Mouse (Mus musculus) retina, postnatal 7 days (tissue): ENCODE measurements at regions not wholly inside any gene's neighbourhood (a gene's known extent, or its start where the extent isn't known, plus 50 kb on each side); places are given as distances from the start of the nearest gene placed in this dataset.

Source experiments
- DNase-seq: peaks from one replicate; pipeline ENCODE4 v3.0.0-alpha.2; 2012; ENCODE audit warnings: low read depth, low spot score

DNA sequence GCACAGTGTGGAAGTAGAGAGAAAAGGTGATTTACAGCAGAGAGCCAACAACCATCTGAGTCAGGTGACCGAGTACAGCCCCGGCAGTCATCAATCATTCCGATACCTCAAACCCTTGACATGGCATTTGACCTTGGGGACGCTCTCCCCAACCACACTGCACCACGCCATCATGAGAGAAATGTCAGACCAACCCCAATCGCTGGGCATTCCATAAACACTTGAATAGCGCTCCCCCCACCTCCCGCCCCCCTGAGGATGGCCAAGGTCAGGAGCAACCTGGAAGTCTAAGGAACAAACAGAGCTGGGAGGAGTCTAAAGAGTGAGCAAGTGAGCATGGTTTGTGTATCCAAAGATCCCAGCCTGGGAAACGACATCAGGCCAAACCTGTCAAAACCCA is 198.2 kb upstream of the Srrm4 start:
- DNase-seq, result no peak

DNA sequence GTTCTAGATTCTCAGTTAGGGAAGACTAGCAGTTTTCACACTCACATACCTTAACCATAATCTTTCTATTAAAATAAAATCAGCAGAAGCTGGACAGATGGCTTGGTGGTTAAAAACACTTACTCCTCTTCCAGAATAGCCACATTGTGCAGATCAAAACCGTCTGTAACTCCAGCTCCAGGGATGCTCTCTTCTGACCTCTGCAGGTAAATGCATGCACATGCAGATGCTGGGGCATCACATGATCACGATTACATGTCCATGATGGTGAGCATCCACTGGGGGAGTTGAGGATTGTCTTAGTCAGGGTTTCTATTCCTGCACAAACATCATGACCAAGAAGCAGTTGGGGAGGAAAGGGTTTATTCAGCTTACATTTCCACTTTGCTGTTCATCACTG is 184.8 kb upstream of the Srrm4 start:
- no peak for DNase-seq

DNA sequence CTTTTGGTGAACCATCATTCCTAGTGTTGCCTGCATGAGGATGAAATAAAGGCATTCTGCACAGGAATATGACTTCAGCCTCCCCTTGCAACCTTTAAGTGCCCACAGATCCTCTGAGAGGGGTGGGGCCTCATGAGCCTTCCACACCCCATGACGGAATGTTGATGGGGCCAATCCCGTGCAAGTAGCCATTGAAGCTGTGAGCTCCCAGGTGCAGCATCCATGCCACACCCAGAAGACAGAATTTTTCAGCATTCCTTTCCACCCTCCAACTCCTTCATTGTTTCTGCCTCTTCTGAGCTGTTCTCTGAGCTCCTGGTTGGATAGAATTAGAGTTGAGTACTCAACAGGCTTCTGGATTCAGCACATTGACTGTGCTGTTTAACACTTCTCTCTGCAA is 174.6 kb upstream of the Srrm4 start:
- no peak for DNase-seq

DNA sequence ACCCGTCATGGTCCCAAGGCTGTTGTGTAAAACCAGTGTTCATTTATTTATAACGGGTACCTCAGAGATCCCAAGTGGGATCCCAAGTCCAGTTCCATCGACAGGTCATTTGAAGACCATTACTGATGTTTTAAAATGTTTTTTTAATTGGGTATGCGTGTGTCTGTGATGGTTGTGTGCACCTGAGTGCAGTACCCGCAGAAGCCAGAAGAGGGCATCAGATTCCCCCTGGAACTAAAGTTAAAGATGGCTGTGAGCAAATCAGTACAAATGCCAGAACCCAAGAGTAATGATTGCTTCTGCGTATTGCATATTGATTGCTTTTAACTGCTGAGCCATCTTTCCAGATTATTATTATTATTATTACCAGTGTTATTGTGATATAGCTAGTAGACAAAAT is 169.7 kb upstream of the Srrm4 start:
- DNase-seq, result no peak

DNA sequence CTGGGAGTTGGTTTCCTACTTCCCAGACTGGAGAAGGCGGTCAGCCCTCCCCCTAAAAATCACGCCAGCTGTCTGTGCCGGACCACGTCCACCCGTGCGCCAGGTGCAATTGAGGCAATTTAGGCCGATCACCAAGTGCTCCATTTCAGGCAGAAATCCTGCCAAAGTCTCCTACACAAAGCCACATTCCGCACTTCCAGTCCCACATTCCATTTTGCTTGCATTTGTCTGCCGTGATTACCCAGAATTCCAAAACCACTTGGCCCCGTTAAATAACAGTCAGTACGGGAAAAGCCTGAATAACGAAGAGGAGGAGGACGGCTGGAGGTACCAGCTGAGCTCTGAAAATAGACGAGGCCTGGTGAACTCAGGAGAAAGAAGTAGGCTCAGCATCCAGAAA is 167.1 kb upstream of the Srrm4 start:
- DNase-seq, result no peak

DNA sequence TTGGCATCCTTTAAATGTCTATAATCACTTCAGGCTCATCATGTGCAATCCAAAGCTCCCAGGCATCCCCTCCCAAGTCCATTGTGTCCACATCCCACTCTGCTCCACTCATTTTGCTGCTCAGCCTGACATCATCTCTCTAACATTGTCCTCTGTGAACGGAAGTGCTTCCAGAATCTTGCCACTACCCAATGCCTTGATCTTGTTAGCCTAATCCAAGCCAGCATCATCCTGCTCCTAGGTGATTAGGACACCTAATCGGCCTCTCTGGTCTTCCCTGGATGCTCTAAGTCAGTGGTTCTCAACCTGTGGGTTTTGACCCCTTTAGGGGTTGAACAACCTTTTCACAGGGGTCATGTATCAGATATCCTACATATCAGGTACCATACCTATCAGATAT is 161.3 kb upstream of the Srrm4 start:
- DNase-seq, result no peak

DNA sequence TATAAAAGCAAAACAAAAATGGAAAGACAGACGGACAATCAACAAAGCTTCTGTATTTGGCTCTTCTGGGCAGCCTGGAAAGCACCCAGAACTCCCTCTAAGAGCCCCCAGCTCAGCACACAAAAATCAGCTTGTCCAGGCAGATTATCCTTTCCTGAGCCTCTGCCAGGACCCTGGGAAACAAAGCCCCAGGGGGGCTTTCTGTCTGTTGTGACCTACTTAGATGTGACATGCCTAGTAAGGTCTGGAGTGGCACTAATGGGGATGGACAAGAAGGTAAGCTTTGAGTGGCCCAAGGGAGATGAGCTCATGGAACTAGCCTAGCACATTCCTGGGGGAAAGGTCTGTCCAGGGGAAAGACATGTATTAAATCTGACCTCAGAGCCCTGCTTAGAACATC is 160.5 kb upstream of the Srrm4 start:
- DNase-seq, result peak; percentile 86

DNA sequence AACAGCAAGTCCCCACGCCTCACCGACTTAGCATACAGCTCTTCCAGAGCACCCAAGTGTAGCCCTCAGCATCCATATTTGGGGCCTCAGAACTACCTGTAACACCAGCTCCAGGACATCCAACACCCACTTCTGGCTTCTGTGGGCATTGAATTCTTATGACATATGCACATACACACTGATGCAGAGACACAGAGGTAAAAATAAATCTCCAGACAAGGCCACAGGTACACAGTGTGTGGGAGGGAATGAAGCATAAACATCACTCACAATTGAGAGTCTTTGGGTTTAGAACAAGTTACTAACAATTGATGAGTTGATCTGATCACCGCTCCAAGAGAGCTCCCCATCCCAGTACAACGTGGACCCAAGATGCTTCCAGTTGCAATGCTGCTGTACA is 154.2 kb upstream of the Srrm4 start:
- DNase-seq, result no peak

DNA sequence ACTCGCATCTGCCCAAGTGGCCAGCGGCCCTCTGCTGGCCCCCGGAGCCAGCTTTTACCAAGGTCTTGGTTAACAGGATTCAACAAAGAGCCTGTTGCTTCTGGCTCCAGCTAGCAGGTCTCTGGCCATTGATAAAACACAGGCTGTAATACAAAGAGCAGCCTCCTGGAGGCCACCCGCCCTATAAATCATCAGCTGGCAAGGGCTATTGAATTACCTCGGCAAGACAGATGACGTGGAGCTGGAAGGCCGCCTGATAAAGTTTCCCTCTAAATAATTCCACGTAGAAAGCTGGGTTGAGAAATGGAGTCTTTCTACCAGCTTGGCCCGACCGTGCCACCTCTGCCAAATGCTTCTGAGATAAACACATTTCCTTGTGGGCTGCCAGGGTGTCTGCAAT is 152.8 kb upstream of the Srrm4 start:
- no peak for DNase-seq

DNA sequence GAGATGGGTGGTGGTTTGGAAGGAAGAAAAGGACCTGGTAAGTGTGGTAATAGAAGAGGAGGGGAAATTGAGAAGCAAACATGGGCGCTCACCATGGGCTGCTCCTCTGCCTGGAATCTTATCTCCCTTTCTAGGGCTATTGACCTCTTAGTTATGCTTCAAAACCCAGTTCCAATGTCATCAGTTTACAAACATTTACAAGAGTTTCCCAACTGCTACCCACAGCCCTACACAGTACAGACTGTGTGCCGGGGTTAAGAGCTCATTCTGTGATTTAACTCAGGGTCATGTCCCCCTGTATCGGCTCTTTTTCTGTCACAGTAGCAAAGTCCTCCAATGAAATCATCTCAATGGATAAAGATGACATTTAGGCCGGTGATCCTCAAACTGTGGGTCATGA is 144.0 kb upstream of the Srrm4 start:
- no peak for DNase-seq

DNA sequence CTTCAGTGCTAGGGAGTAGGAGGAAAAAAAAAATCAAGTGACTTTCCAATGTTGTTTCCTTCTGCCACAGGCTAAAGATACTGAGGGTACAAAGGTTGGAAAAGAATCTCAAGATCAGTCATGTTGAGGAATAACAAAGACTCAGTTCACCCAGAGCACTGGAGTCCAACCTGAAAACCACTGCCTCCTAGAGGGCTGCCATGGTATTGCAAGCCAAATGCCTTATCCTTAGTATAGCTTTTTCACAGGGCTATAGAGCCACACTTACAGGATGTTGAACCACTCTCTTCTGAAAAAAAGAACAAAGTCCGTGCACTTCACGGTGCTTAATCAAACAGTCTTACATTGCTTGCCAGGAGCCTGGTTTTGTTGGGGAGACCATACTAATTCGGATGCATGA is 139.9 kb upstream of the Srrm4 start:
- DNase-seq, result no peak

DNA sequence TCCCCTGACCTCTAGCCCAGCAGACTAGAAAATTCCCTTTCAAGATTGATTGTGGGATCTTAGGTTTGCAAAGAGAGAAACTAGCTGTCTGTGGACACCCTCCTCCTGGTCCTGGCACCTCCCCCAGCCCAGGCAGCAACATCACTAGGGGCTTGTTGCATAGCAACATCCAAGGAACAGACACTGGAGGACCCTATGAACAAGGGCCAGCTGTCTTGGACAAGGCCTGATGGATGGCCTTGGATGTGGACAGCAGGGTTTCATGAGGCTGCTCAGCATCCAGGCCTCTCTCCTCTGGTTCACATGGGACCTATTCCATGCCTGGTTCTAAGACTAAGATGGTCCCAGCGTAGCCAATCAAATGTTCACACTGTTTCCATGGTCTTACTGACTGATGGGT is 127.6 kb upstream of the Srrm4 start:
- DNase-seq, result no peak

DNA sequence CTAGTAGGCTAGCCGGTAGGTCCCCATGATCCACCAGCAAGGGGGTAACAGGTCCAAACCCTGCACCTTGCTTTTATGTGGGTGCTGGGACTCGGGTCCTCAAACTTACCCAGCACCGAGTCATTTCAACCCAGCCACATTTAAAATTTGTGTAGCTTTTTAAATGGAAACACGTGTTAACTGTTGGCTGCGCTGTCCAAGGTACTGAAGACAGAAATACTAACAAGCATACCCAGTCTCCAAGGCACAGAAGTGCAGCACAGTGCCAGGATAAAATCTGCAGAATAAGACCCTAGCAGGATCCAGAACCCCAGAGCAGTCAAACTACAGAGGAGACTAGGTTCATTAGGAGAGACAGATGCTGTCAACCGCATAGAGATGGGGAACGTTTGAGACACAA is 122.6 kb upstream of the Srrm4 start:
- no peak for DNase-seq

DNA sequence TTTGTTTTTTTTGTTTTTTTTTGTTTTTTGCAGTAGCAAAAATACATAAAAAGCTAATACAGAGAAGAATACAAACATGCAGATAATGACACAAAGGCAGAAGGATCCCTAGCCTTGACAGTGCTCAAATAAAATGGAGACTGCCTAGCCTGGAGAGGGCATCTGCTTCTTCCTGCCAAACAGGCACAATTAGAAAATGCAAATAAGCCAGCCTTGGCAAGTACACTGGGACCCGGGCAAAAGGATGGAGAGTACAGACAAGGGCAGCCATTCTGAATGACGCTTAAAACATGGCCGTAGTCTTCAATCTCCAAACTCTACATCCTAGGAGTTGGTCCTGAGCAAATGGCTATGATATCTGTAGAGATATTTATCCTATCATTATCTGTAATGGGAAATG is 120.4 kb upstream of the Srrm4 start:
- DNase-seq, result no peak

DNA sequence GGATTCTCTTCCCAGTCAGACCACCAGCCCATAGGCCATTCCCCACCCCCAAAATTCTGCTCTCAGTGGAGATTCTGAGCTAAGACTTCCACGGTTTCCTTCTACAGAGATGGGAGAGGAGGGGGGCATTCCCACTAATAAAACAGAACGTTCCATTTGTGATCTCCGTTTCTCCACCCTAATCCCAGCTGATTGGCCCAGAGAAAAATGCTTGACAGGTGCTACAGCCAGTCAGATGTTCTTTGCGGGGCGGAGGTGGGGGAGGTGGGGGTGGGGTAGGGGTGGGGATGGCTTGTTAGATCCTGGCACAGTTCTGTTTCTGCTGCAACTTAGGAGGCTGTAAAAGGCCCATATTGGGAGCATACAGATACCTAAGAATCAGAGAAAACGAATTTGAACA is 116.9 kb upstream of the Srrm4 start:
- no peak for DNase-seq

DNA sequence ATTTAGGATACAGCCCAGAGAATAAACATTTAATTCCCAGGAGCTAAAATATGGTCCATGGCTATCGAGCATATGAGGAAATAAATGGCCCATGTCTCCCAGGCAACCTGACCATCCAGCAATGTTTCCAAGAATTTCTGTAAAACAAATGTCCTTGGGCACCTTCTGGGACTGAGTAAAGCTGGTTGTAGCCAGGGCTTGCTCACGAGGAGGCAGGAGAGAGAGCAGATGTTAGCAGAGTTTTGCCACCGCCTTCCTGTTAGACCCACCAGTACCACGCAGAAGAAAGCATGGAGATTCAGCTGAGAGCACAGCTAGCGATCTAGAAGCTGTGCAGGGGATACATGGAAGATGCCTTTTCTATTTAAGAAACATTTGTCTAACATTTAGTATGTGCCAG is 70.8 kb upstream of the Srrm4 start:
- DNase-seq, result no peak

DNA sequence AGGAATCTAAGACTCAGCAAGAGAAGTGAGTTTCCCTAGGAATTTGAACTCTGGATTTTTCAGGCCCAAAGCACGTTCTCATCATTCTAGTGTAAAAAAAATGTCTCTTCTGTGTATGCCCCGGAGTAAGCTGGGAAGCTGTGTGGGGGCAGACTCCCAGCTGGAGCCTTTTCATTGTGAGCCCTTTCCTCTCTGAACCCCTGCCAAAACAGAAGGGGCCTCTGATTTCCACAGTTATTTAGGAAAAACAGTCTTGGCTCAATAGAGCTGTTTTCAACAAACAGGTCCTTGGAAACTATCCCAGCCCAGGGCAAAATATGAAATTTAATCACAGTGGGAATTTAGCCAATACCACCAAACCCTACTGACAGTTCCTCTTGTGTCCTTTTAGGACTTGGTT is 70.2 kb upstream of the Srrm4 start:
- DNase-seq, result no peak

DNA sequence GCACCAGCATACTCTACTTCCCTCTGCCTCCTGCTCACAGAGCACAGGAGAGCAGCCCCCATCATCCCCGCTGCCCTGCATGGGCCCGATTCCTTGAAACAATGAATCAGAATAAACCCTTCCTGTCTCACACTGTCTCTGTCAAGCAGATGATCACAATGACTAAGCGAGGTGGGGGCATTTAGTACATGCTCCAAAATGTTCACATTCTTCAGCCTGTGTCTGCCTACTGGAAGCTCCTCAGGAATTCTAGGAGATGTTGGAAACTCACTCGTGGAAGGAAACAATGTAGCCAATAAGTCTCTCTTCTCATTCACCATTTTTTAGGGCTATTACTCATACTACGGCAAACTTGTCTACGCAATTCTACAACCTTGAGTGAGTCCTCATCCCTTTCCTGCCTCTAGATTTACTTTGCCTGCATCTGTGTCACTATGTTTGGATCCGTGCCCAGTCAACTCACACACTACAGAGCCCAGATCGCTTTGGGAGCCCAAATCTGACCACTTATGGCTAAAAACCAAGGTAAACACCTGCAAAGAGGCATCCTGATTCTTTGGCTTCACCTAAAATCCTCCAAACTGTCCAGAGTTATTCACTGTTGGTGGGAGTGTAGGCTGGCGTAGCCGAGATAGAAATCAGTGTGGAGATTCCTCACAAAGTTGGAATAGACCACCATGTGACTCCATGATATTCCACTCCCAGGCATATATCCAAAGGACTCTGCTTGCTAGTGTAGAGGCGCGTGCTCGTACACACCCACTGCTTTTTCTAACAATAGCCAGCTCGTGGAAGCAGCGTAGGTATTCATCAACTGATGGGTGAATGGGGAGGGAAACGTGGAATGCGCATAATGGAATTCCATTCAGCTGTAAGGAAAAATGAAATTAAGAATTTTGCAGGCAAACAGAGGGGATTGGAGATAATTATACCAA is 63.1 kb upstream of the Srrm4 start:
- no peak for DNase-seq
